Comparison of ENCODE assay signal across 8 mouse cellular contexts in genomic region chr12:54312522-54313210, GRCm38 (mm10).
DNase-seq lines count a peak whose midpoint lies in the region; ATAC-seq and TF ChIP-seq lines count a peak whose summit lies in the region.

No protein-coding gene starts in this region.

- H3K79me2 ChIP-seq in CH12.LX (replicated peaks; ENCODE audit: control insufficient read depth, extremely low read depth, insufficient read depth, poor library complexity, severe bottlenecking) = no peaks in the 10 kb centered on the region

- peak overlapping the region in 2 of 3 experiments; percentile 3 to 26 for H3K4me3 ChIP-seq in CH12.LX (replicated peaks in 1 of 3; ENCODE audit: low read depth in 2 of 3, low read length in 2 of 3, poor library complexity in 1 of 3)
- peak overlapping the region; percentile 44 for H3K4me3 ChIP-seq in heart, postnatal 0 days (ENCODE audit: low read depth, low read length)
- H3K4me3 ChIP-seq in limb, embryonic 13.5 days = peak overlapping the region; percentile 42
- H3K4me3 ChIP-seq in stomach, embryonic 16.5 days (replicated peaks; ENCODE audit: low read length) = peak overlapping the region; percentile 42

- DNase-seq in CH12.LX (ENCODE audit: extremely low read depth) (peak; percentile 60), R1 (ENCODE audit: low read depth, low spot score) (peak; percentile 44), adipocyte (ENCODE audit: low spot score) (no peak)
- DNase-seq in heart, postnatal 0 days (ENCODE audit: low spot score) = no peak
- no peak for DNase-seq in spleen, adult 12 weeks (ENCODE audit: low spot score)
- no peak for DNase-seq in lung, adult 18-20 months

- no peak; the same call in 1 of the 2 replicates for TF ChIP-seq POLR2A in CH12.LX (IDR thresholded peaks at IDR 0.05; ENCODE audit: low read depth, low read length)

- H3K4me2 ChIP-seq in CH12.LX (ENCODE audit: insufficient read depth, low read depth, poor library complexity, severe bottlenecking) = peak overlapping the region; percentile 26
- H3K4me2 ChIP-seq in heart, postnatal 0 days (ENCODE audit: low read depth, low read length) = peak overlapping the region; percentile 65
- peak overlapping the region; percentile 81 for H3K4me2 ChIP-seq in limb, embryonic 13.5 days (replicated peaks)
- H3K4me2 ChIP-seq in stomach, embryonic 16.5 days (ENCODE audit: low read depth, low read length) = peak overlapping the region; percentile 81

- 19% methylated on average over 14 of the region's 14 CpGs for WGBS in heart, postnatal 0 days
- 18% methylated on average over 14 of the region's 14 CpGs for WGBS in limb, embryonic 13.5 days
- WGBS in stomach, embryonic 16.5 days = 28% methylated on average over 14 of the region's 14 CpGs

- no peak for TF ChIP-seq CTCF in CH12.LX (conservative IDR thresholded peaks at IDR 0.05 in 1 of 2, IDR thresholded peaks at IDR 0.05 in 1 of 2; ENCODE audit: low read depth in 2 of 2, low read length in 2 of 2)
- no peak for TF ChIP-seq CTCF in heart, postnatal 0 days (IDR thresholded peaks at IDR 0.05; ENCODE audit: low read depth)

- TF ChIP-seq RAD21 in CH12.LX (IDR thresholded peaks at IDR 0.05; ENCODE audit: low read depth, low read length) = no peak

- dilution Hi-C loops in CH12.LX (cut with MboI; ENCODE audit: extremely low pct_ligation_motif_present, extremely low pct_unique_long_range_greater_than_20kb, low sequenced_read_pairs) = no loop called here

- TF ChIP-seq EP300 in CH12.LX (IDR thresholded peaks at IDR 0.05; ENCODE audit: low read length) = peak; percentile 19; the same call in 1 of the 2 replicates
- TF ChIP-seq EP300 in heart, postnatal 0 days (IDR thresholded peaks at IDR 0.05; ENCODE audit: low read depth) = no peak

- no peak for ATAC-seq in heart, postnatal 0 days (ENCODE audit: insufficient read depth, low read depth)
- no peak for ATAC-seq in limb, embryonic 13.5 days (ENCODE audit: low FRiP score, low read depth)
- ATAC-seq in stomach, embryonic 16.5 days (ENCODE audit: insufficient read depth, low FRiP score) = no peak

- peaks cover 22 to 77% of the 10 kb centered on the region in 2 experiments for H3K4me1 ChIP-seq in CH12.LX (ENCODE audit: control insufficient read depth in 1 of 2, insufficient read depth in 2 of 2)
- H3K4me1 ChIP-seq in heart, postnatal 0 days (ENCODE audit: control insufficient read depth, insufficient read depth) = peaks cover 20% of the 10 kb centered on the region
- peaks cover 22% of the 10 kb centered on the region for H3K4me1 ChIP-seq in limb, embryonic 13.5 days
- H3K4me1 ChIP-seq in stomach, embryonic 16.5 days (ENCODE audit: control insufficient read depth, insufficient read depth, low read length) = peaks cover 22% of the 10 kb centered on the region

- peak overlapping the region; percentile 34 for H3K9ac ChIP-seq in CH12.LX (ENCODE audit: insufficient read depth, low read depth)
- H3K9ac ChIP-seq in heart, postnatal 0 days (replicated peaks; ENCODE audit: low read depth, low read length) = 0 out of 2 replicates have a peak overlapping the region, but pooled peaks have one; percentile 13
- peak overlapping the region; percentile 56 for H3K9ac ChIP-seq in limb, embryonic 13.5 days
- peak overlapping the region; percentile 76 for H3K9ac ChIP-seq in stomach, embryonic 16.5 days (ENCODE audit: low read length)

- peak overlapping the region; percentile 25 for H3K27ac ChIP-seq in CH12.LX (ENCODE audit: insufficient read depth, low read depth)
- peak overlapping the region; percentile 85 for H3K27ac ChIP-seq in heart, postnatal 0 days (ENCODE audit: low read depth)
- H3K27ac ChIP-seq in limb, embryonic 13.5 days = no peak overlapping the region
- peak overlapping the region; percentile 97 for H3K27ac ChIP-seq in stomach, embryonic 16.5 days (ENCODE audit: low read length)

- H3K9me3 ChIP-seq in CH12.LX (replicated peaks; ENCODE audit: low read length) = no peaks in the 10 kb centered on the region
- H3K9me3 ChIP-seq in heart, postnatal 0 days (replicated peaks; ENCODE audit: control insufficient read depth, low read length) = no peaks in the 10 kb centered on the region
- no peaks in the 10 kb centered on the region for H3K9me3 ChIP-seq in limb, embryonic 13.5 days
- no peaks in the 10 kb centered on the region for H3K9me3 ChIP-seq in stomach, embryonic 16.5 days (replicated peaks; ENCODE audit: control insufficient read depth, low read length)

- in situ Hi-C loops in CH12.LX (cut with MboI; ENCODE audit: low pct_ligation_motif_present, low pct_unique_long_range_greater_than_20kb, low sequenced_read_pairs) = loop anchor here (25.0 kb wide), 2 partner anchors 100 to 175 kb away; partner anchors contain the start of gene Egln3

- no peaks in the 10 kb centered on the region for H3K27me3 ChIP-seq in CH12.LX (replicated peaks)
- H3K27me3 ChIP-seq in heart, postnatal 0 days (ENCODE audit: control insufficient read depth, insufficient read depth, low read length) = no peaks in the 10 kb centered on the region
- peaks cover 18% of the 10 kb centered on the region for H3K27me3 ChIP-seq in limb, embryonic 13.5 days
- no peaks in the 10 kb centered on the region for H3K27me3 ChIP-seq in stomach, embryonic 16.5 days (ENCODE audit: control insufficient read depth, insufficient read depth, low read length)

- H3K36me3 ChIP-seq in CH12.LX (replicated peaks in 1 of 2; ENCODE audit: control insufficient read depth in 1 of 2, insufficient read depth in 1 of 2, low read length in 1 of 2) = no peaks in the 10 kb centered on the region
- no peaks in the 10 kb centered on the region for H3K36me3 ChIP-seq in heart, postnatal 0 days (replicated peaks; ENCODE audit: control insufficient read depth, insufficient read depth, low read length)
- H3K36me3 ChIP-seq in limb, embryonic 13.5 days = no peaks in the 10 kb centered on the region
- no peaks in the 10 kb centered on the region for H3K36me3 ChIP-seq in stomach, embryonic 16.5 days (ENCODE audit: control insufficient read depth, insufficient read depth, low read length)

TF ChIP-seq in CH12.LX, 34 proteins besides CTCF, POLR2A, EP300 and RAD21:
- TF ChIP-seq TBP (conservative IDR thresholded peaks at IDR 0.05; ENCODE audit: low read depth, low read length) = 0 out of 2 replicates have a peak, but pooled peaks have one; percentile 20
- no peak for TF ChIP-seq PAX5 (IDR thresholded peaks at IDR 0.05; ENCODE audit: low read length)
- no peak for TF ChIP-seq CHD2 (IDR thresholded peaks at IDR 0.05; ENCODE audit: low read length)
- 0 out of 2 replicates have a peak, but pooled peaks have one; percentile 22 for TF ChIP-seq IRF4 (IDR thresholded peaks at IDR 0.05; ENCODE audit: low read depth, low read length)
- no peak for TF ChIP-seq GABPA (IDR thresholded peaks at IDR 0.05; ENCODE audit: insufficient replicate concordance, low read depth, low read length)
- no peak for TF ChIP-seq SIN3A (IDR thresholded peaks at IDR 0.05; ENCODE audit: low read length)
- TF ChIP-seq BHLHE40 (IDR thresholded peaks at IDR 0.05; ENCODE audit: low read depth, low read length) = peak; percentile 83
- no peak for TF ChIP-seq E2F4 (IDR thresholded peaks at IDR 0.05; ENCODE audit: insufficient replicate concordance, low read depth, low read length)

Comparison
In these comparisons a context has a peak if more than half of its experiments do, and no peak if none do; other contexts are left out.
1. DNase-seq: peak in CH12.LX (single experiment) and R1 (single experiment); none in heart, postnatal 0 days (single experiment), spleen, adult 12 weeks (single experiment), adipocyte (single experiment) and lung, adult 18-20 months (0 of 2).
2. H3K4me2 ChIP-seq: peak in every context shown above with its lines; median percentile 81 in limb, embryonic 13.5 days; 81 in stomach, embryonic 16.5 days; 65 in heart, postnatal 0 days; 26 in CH12.LX.
3. H3K9ac ChIP-seq: peak in every context shown above with its lines; median percentile 76 in stomach, embryonic 16.5 days; 56 in limb, embryonic 13.5 days; 34 in CH12.LX; 13 in heart, postnatal 0 days.
4. Peak in every context shown above with its lines, with median percentiles within 50 percentile points of each other: H3K4me3 ChIP-seq.